Mouse (Mus musculus) limb, embryonic 11.5 days (tissue): ENCODE results near the gene 1810065E05Rik. TPM values are rescaled to one million over a fixed set of nuclear protein-coding genes. Genes with fewer than 3 reads are reported as not detected.

Experiments
- ATAC-seq: fragments of 200-750 bp; cut with Nextera tagmentation; 2 replicates; pipeline ENCODE4 v1.8.0; 2017; ENCODE audit warnings: low read depth; ENCODE audit not compliant: insufficient number of reproducible peaks, low FRiP score, low TSS enrichment
- DNase-seq: peaks from one replicate; pipeline ENCODE4 v3.0.0-alpha.2; 2015; ENCODE audit warnings: low spot score
- H3K27ac ChIP-seq: fragments of 300-500 bp; sonication (generic); replicated peaks from 2 replicates; pipeline ENCODE4 v1.5.1; 2014; ENCODE audit warnings: low read depth, mild to moderate bottlenecking, low read length
- H3K27me3 ChIP-seq: fragments of 300-500 bp; sonication (generic); 2 replicates; pipeline ENCODE4 v1.6.1; 2014; ENCODE audit warnings: mild to moderate bottlenecking, low read length, mixed read lengths; ENCODE audit not compliant: control insufficient read depth, insufficient read depth
- H3K36me3 ChIP-seq: fragments of 300-500 bp; sonication (generic); 2 replicates; pipeline ENCODE4 v1.6.1; 2014; ENCODE audit warnings: mild to moderate bottlenecking, low read length, moderate library complexity, mixed read lengths; ENCODE audit not compliant: control insufficient read depth, insufficient read depth
- H3K4me1 ChIP-seq: fragments of 300-500 bp; sonication (generic); 2 replicates; pipeline ENCODE4 v1.6.1; 2014; ENCODE audit warnings: low read length, mixed read lengths; ENCODE audit not compliant: control insufficient read depth, insufficient read depth
- H3K4me2 ChIP-seq: fragments of 300-500 bp; sonication (generic); 2 replicates; pipeline ENCODE4 v1.6.1; 2014; ENCODE audit warnings: low read depth, mild to moderate bottlenecking, moderate library complexity; ENCODE audit not compliant: severe bottlenecking
- H3K4me3 ChIP-seq: fragments of 300-500 bp; sonication (generic); 2 replicates; pipeline ENCODE4 v1.5.1; 2014; ENCODE audit warnings: low read depth, low read length
- H3K9ac ChIP-seq: fragments of 300-500 bp; sonication (generic); 2 replicates; pipeline ENCODE4 v1.6.1; 2014; ENCODE audit warnings: mild to moderate bottlenecking, low read length
- H3K9me3 ChIP-seq: fragments of 300-500 bp; sonication (generic); 2 replicates; pipeline ENCODE4 v1.6.1; 2016; ENCODE audit warnings: low read length; ENCODE audit not compliant: control insufficient read depth
- WGBS: fragments of 180-500 bp; shearing (Covaris S2); extraction: QIAGEN DNeasy Blood & Tissue Kit; methylation state at CpG from one replicate; pipeline ENCODE4 v1.1.7; 2014; 5-methylcytosine and 5-hydroxymethylcytosine counted together
- polyA plus RNA-seq: library from polyadenylated mRNA; unstranded; fragments of >200 nt; fragmentation: Nextera tagmentation; extraction: Ambion mirVana; gene quantifications from 2 replicates; pipeline ENCODE4 v1.2.1, GENCODE M21; 2014

Gene 1810065E05Rik
- 0.28 TPM in 1 of 2 replicates, not detected in the other for polyA plus RNA-seq

GRCm38 (mm10) chr11:58420815-58421214, at the start of gene 1810065E05Rik:
Gene 1810065E05Rik (plus strand): TSS chr11:58421111.
- no peak for DNase-seq
- WGBS, result 72% methylated on average over 1 of the region's 1 CpGs
- no peaks in the 10 kb centered on the region for H3K4me1 ChIP-seq

GRCm38 (mm10) chr11:58377273-58377672, 43.6 kb upstream of the 1810065E05Rik start:
- H3K9me3 ChIP-seq, result no peaks in the 10 kb centered on the region
- no peak overlapping the region for H3K9ac ChIP-seq
- no peak overlapping the region for H3K4me3 ChIP-seq
- H3K36me3 ChIP-seq, result no peaks in the 10 kb centered on the region
- H3K4me2 ChIP-seq, result no peak overlapping the region
- WGBS, result 82% methylated on average over 2 of the region's 2 CpGs
- ATAC-seq (no peak), DNase-seq (no peak)
- no peak overlapping the region for H3K27ac ChIP-seq
- H3K4me1 ChIP-seq, result no peaks in the 10 kb centered on the region
- H3K27me3 ChIP-seq, result no peaks in the 10 kb centered on the region

More at GRCm38 (mm10) chr11:58420815-58421214, at the start of gene 1810065E05Rik:
- Histone ChIP-seq H3K4me3 (no peak within 1 kb of the TSS), H3K9ac (no peak within 1 kb of the TSS), H3K9me3 (no peaks in the 10 kb centered on the region), H3K36me3 (no peaks in the 10 kb centered on the region), H3K4me2 (no peak within 1 kb of the TSS), H3K27ac (no peak within 1 kb of the TSS), H3K27me3 (no peaks in the 10 kb centered on the region)
- no peak for ATAC-seq

- 74% methylated on average over 1 of the region's 1 CpGs for WGBS
- H3K9me3 ChIP-seq, result no peaks in the 10 kb centered on the region
- no peaks in the 10 kb centered on the region for H3K27me3 ChIP-seq
- no peak for DNase-seq
- no peak overlapping the region for H3K4me3 ChIP-seq
- no peaks in the 10 kb centered on the region for H3K36me3 ChIP-seq
- H3K4me2 ChIP-seq, result no peak overlapping the region
- H3K27ac ChIP-seq, result no peak overlapping the region
- H3K4me1 ChIP-seq, result no peaks in the 10 kb centered on the region
- no peak for ATAC-seq
- H3K9ac ChIP-seq, result no peak overlapping the region
Observed at GRCm38 (mm10) chr11:58377686-58378085, 43.2 kb upstream of the 1810065E05Rik start.

DNA sequence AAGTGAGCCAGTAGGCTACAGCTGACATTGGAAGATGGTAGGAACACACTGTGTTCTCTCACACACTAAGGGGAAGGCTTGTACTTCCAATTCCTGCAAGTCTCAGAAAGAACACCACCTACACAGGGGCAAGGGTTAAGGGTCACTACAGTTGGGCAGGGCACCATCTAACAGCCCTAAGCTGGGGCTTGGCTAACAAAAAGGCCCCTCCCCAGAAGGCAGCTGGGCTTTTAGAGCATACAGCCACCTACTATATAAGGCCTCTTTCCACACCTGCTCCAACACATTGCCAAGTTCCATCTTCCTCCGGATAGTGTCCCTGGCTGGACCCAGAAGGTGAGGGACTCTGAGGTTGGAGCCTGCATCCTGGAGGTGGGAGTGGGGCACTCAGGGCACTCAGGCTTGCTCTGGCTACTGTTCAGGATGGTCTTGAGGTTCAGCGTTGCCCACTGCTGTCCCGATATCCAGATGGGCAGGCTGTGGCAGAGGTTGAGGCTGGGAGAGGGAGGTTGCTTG, 42.1 kb upstream of the 1810065E05Rik start, which contains the start of gene Lypd8:
TSS of gene Lypd8 (plus strand) at position 281 of the 516 bp plus-strand sequence.
- Histone ChIP-seq H3K4me1 (no peaks in the 10 kb centered on the region), H3K27me3 (no peaks in the 10 kb centered on the region), H3K4me2 (no peak within 1 kb of the TSS), H3K4me3 (no peak within 1 kb of the TSS), H3K9me3 (no peaks in the 10 kb centered on the region), H3K9ac (no peak within 1 kb of the TSS), H3K27ac (no peak within 1 kb of the TSS), H3K36me3 (no peaks in the 10 kb centered on the region)
- no peak for ATAC-seq
- WGBS, result 94% methylated on average over 3 of the region's 3 CpGs
- no peak for DNase-seq

- Histone ChIP-seq H3K4me3 (no peak overlapping the region), H3K27me3 (no peaks in the 10 kb centered on the region), H3K4me2 (no peak overlapping the region), H3K9ac (no peak overlapping the region), H3K36me3 (no peaks in the 10 kb centered on the region), H3K27ac (no peak overlapping the region), H3K4me1 (no peaks in the 10 kb centered on the region), H3K9me3 (no peaks in the 10 kb centered on the region)
- WGBS, result 84% methylated on average over 1 of the region's 1 CpGs
- DNase-seq (no peak), ATAC-seq (no peak)
Observed at GRCm38 (mm10) chr11:58379516-58379915, 41.4 kb upstream of the 1810065E05Rik start.

DNA sequence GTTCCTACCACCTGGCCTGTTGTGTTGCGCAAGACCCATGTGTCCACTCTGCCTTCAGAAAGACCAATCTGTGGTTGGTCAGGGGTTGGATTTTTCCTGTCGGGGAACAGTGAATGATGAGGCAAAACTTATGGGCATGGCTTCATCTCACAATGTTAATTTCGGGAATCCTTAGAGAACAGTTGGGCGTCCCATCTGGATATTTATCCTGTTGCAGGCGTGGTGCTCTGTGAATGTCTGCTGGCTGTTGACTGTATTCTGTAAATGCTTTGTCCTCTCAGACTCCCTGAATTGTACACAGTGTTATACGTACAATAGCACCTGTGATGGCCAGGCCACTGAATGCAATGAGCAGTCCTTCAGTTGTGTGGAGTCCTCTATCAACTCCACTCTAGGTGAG, 38.4 kb upstream of the 1810065E05Rik start:
- Histone ChIP-seq H3K9ac (no peak overlapping the region), H3K9me3 (no peaks in the 10 kb centered on the region), H3K4me3 (no peak overlapping the region), H3K4me2 (no peak overlapping the region), H3K27ac (no peak overlapping the region), H3K27me3 (no peaks in the 10 kb centered on the region), H3K36me3 (no peaks in the 10 kb centered on the region), H3K4me1 (no peaks in the 10 kb centered on the region)
- DNase-seq (no peak), ATAC-seq (no peak)
- 90% methylated on average over 6 of the region's 6 CpGs for WGBS

DNA sequence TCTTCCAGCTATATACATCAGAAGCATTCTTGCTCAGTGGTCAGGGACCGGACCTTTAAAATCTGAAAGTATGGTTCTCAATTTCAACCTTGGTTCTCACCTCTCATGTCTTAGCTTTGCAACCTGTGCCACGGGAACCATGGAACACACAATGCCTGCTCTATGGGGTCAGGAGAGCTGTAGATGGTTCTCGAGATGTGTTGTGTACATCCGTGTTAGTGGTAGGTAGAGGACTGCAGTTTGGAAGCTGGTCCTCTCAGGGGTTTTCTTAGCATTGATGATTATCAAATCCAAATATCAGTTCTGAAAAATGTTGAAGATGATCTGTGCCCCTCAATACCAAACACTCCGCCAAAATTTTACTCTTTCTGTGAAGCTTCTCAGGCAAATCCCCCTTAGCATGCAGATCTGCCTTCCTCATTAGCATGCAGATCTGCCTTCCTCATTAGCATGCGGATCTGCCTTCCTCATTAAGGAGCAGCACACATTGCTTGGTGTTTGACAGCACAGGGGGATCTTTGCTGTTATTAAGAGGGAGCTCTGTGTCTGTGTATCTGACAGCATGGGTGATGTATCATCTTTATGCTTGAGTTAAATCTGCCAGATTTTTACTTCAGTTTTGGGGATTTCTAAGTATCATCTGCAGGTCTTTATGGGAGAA, 20.8 kb upstream of the 1810065E05Rik start:
- Histone ChIP-seq H3K27ac (no peak overlapping the region), H3K9ac (no peak overlapping the region), H3K36me3 (no peaks in the 10 kb centered on the region), H3K4me3 (no peak overlapping the region), H3K4me2 (no peak overlapping the region), H3K27me3 (no peaks in the 10 kb centered on the region), H3K4me1 (no peaks in the 10 kb centered on the region), H3K9me3 (no peaks in the 10 kb centered on the region)
- WGBS, result 63% methylated on average over 6 of the region's 6 CpGs
- no peak for ATAC-seq
- DNase-seq, result no peak

DNA sequence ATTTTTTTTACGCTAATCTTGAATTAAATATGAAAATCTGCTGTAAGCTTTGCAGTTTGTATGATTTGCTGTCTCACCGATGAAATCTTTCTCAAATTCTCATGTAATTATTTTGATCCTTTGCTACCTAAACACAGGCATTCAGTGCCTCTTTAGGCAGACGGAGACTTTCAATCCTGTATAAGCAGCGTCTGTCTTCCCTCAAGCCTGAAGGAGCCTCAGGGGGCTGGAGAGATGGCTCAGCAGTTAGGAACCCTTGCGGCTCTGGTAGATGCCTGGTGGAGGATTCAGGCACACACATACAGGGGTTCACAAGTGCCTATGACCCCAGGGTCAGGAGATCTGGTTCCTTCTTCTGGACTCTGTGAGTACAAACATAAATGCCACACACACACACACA, 20.3 kb upstream of the 1810065E05Rik start:
- Histone ChIP-seq H3K4me3 (no peak overlapping the region), H3K9me3 (no peaks in the 10 kb centered on the region), H3K4me2 (no peak overlapping the region), H3K9ac (no peak overlapping the region), H3K27ac (no peak overlapping the region), H3K4me1 (no peaks in the 10 kb centered on the region), H3K27me3 (no peaks in the 10 kb centered on the region), H3K36me3 (no peaks in the 10 kb centered on the region)
- no peak for ATAC-seq
- WGBS, result 62% methylated on average over 5 of the region's 5 CpGs
- no peak for DNase-seq
